Mouse (Mus musculus): ENCODE results near the gene Plekha1. TPM values are rescaled to one million over a fixed set of nuclear protein-coding genes. Genes with fewer than 3 reads are reported as not detected.
A peak's percentile ranks its signal among the peaks of the same experiment; 100 is the strongest.

The Plekha1 gene
- polyA plus RNA-seq, 1 experiment from 2014 or later, result 44.4 TPM

DNA sequence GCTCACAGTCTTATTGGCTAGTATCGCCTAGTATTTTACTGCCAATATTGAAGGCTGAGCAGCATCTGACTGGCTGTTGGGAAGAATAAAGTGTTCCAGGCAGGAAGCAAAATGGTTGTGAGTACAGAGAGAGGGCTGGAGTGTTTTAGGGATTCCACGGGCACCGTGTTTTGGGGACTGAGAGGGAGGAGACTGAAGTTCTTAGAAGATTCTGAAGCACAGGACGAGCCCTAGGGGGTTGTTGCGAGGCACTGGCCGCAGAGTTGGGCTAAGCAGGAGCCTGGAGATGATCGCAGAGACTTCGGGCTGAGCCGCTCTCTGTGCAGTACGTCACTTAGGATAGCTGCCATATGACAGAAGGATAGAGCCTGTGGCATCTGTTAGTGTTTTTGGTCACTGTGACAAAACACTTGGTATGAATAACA is 88.6 kb downstream of the Plekha1 start:
- Histone ChIP-seq H3K9me3 (no peaks in the 10 kb centered on the region), H3K27ac (no peak overlapping the region), H3K4me1 (peaks cover 35% of the 10 kb centered on the region), H3K4me3 (no peak overlapping the region), H3K36me3 (no peaks in the 10 kb centered on the region), H3K27me3 (ENCODE audit: insufficient read depth, poor library complexity, severe bottlenecking) (no peaks in the 10 kb centered on the region)
- 88% methylated on average over 10 of the region's 10 CpGs for WGBS
- no peak for DNase-seq (ENCODE audit: low spot score)

DNA sequence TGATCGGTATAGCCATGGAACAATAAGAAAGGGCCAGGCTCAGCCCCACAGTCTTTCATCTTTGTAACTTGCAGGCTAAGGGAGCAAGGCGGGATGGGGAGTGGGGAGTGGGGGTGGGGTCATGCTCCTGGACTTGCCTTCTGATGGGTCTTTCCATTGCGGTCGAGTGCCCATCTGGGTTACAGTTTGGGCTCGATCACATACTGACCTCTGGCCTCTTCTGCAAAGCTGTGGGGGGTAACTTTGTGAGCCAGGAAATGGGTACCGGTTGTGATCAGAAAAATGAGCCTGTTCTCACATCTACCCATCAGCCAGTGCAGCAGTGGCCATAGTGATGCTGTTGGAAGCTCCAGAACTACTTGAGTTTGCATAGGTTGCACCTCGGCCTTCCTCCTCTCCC is 93.0 kb downstream of the Plekha1 start:
- no peaks in the 10 kb centered on the region for H3K27me3 ChIP-seq (ENCODE audit: insufficient read depth, poor library complexity, severe bottlenecking)
- WGBS, result 82% methylated on average over 7 of the region's 7 CpGs
- peaks cover 25% of the 10 kb centered on the region for H3K4me1 ChIP-seq
- H3K4me3 ChIP-seq, result no peak overlapping the region
- no peaks in the 10 kb centered on the region for H3K9me3 ChIP-seq
- H3K27ac ChIP-seq, result no peak overlapping the region
- no peak for DNase-seq (ENCODE audit: low spot score)
- no peaks in the 10 kb centered on the region for H3K36me3 ChIP-seq

DNA sequence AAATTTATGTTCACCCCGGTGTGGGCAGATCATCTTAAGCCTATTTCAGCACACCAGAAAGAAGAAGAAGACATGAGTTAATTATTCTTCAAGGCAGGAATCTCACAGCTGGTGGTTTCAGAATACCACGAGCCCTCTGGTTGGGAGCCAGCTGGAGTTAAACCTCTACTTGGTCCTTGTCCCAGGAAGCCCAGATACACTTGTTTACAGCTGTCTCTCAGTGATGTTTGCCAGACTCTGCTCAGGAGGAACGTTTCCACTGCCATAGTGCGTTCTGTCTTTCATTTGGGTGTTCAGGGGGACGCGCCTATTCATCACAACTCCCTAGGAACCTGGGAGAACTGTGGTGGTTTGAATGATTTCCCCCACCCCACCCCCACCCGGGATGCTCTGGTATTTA is 94.3 kb downstream of the Plekha1 start:
- Histone ChIP-seq H3K9me3 (no peaks in the 10 kb centered on the region), H3K4me3 (no peak overlapping the region), H3K4me1 (peaks cover 30% of the 10 kb centered on the region), H3K27me3 (ENCODE audit: insufficient read depth, poor library complexity, severe bottlenecking) (no peaks in the 10 kb centered on the region), H3K36me3 (no peaks in the 10 kb centered on the region), H3K27ac (peak overlapping the region; percentile 23; the same call in 1 of the 2 replicates)
- DNase-seq (ENCODE audit: low spot score), result no peak
- 23% methylated on average over 7 of the region's 7 CpGs for WGBS

DNA sequence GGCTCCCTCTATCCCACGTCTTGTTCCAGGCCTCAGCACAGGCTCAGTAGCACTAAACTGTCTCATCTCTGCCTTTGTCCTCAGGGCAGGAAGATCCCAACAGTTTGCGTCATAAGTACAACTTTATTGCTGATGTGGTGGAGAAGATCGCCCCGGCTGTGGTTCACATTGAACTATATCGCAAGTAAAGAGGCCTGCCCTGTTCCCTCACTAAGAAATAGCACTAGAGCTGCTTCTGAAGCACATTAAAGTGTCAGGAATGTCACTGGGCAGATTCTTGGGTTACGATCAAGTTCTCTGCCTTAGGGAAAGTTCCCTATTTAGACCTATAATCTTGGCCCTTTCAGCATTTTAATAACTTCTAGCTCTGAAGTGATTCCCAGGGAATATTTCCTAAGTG is 95.9 kb downstream of the Plekha1 start:
- 87% methylated on average over 6 of the region's 6 CpGs for WGBS

More for the DNA sequence above, 95.9 kb downstream of the Plekha1 start:
- H3K9me3 ChIP-seq, result no peaks in the 10 kb centered on the region
- H3K27ac ChIP-seq, result no peak overlapping the region
- peaks cover 38% of the 10 kb centered on the region for H3K4me1 ChIP-seq
- H3K27me3 ChIP-seq (ENCODE audit: insufficient read depth, poor library complexity, severe bottlenecking), result no peaks in the 10 kb centered on the region
- no peaks in the 10 kb centered on the region for H3K36me3 ChIP-seq
- no peak overlapping the region for H3K4me3 ChIP-seq
- DNase-seq (ENCODE audit: low spot score), result no peak

Small RNAs within 50 kb of the gene (microRNA-seq; reads per million reads assigned to microRNA genes)
- gene Mir7061, result 1.0 reads per million

Other genes with a start within 250 kb of the Plekha1 start
- gene Btbd16, start 91.7 kb upstream of the Plekha1 start, polyA plus RNA-seq (2016; fragmentation: Nextera tagmentation; extraction: Ambion mirVana), result 0.07 and 0.40 TPM in 2 replicates
- 7.7 and 20.0 TPM in 2 replicates for gene Htra1, start 70.4 kb downstream of the Plekha1 start, polyA plus RNA-seq (2016; fragmentation: Nextera tagmentation; extraction: Ambion mirVana)
- 0.04 TPM in 1 of 2 replicates, not detected in the other for gene Dmbt1, start 166.3 kb downstream of the Plekha1 start, polyA plus RNA-seq (2016; fragmentation: Nextera tagmentation; extraction: Ambion mirVana)